Mouse (Mus musculus): ENCODE measurements around the gene Gm13288. TPM values are rescaled to one million over a fixed set of nuclear protein-coding genes. Genes with fewer than 3 reads are reported as not detected.
"Not testable (repeated sequence)": the region's sequence is repeated elsewhere in the genome, so short reads cannot be mapped to it uniquely, and the experiment has no call there.

The Gm13288 gene
- total RNA-seq (2021) = not detected

DNA sequence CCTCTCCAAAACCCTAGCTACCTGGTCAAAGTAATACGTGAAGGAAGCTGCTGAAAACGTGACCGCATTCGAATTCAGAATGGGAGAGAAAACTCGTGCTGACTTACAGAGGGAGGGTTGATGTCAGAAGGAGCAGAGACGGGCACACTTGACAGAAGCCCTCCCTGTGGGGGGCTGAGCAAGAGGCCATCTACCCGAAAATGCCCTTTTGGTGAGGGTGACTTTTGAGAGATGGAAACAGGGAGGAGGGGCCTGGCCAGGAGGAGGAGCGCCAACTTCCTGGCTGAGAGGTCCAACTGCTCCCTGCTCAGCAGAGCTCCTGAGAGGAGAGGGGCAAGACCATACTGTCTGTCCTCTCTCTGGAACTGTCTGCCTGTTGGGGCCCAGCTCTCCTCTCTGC, at the start of gene Gm13288:
Gene Gm13288 (plus strand): TSS at position 301 of the 400 bp plus-strand sequence.
- intact Hi-C loops (cut with DNase I); DNase-seq (ENCODE audit: low spot score in 2 of 2): not testable (repeated sequence)

DNA sequence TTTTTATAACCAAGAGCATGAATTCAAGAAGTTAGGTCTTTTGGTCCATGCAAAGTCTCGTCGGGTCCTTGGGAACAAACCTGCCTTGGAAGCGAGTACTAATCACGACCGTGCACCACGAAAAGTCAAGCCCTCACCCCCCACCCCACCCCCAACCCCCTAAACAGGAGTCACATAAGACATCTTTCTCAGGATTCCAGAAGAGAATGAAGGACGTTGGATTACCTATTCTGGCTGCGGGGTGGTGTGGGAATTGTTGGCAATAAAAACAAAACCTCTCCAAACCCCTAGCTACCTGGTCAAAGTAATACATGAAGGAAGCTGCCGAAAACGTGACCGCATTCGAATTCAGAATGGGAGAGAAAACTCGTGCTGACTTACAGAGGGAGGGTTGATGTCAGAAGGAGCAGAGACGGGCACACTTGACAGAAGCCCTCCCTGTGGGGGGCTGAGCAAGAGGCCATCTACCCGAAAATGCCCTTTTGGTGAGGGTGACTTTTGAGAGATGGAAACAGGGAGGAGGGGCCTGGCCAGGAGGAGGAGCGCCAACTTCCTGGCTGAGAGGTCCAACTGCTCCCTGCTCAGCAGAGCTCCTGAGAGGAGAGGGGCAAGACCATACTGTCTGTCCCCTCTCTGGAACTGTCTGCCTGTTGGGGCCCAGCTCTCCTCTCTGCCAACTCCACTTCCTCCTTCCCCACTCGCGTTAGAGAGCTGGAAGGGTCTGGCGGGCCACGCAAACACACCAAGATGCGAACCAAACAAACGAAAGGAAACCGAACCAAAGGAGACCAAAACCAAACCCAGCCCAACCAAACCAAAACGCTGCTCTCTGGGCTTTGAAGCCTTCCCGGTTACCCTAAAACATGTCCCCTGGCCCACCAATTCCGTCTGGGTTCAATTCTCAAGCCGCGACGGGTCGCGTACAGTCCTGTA, 48.5 kb upstream of the Gm13288 start:
- intact Hi-C loops (cut with DNase I) = not testable (repeated sequence)

DNA sequence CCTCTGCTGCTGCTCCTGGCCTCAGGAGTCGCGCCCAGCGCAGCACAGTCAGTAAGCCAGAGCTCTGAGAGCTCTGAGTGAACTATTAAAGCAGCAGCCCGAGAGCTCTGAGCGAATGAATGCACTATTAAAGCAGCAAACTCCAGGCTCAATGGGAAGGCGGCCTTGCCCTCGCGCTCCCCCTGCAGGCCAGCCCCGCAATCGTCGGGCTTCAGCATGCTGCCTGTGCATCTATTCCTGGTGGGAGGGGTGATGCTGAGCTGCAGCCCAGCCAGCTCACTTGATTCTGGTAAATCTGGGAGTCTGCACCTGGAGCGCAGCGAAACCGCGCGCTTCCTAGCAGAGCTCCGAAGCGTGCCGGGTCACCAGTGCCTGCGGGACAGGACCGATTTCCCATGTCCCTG, 47.7 kb upstream of the Gm13288 start:
- intact Hi-C loops (cut with DNase I) = not testable (repeated sequence)
- peak; percentile 88 to 92 for DNase-seq (ENCODE audit: low spot score in 2 of 2)

More for the DNA sequence above, 48.5 kb upstream of the Gm13288 start:
- not testable (repeated sequence) for DNase-seq (ENCODE audit: low spot score in 2 of 2)

DNA sequence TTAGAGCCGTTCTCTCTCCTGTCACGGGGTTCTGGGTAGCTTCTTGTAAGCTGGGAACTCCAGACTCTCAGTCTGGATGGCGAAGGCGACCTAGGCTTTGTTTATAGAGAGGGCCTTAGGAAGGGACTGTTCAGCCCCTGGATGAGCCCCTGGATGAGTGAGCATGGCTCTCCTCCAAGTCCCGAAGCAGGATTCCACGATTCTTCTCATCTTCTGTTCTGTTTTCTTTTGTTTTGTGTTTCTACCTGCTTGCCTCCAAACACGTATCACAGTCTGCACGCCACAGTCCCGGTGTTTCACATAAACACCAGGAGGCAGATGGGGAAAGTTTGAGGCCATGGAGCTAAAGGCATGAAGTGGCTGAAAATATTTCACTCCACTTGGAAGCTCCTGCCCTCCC, 46.6 kb upstream of the Gm13288 start:
- DNase-seq (ENCODE audit: low spot score in 2 of 2); intact Hi-C loops (cut with DNase I): not testable (repeated sequence)

DNA sequence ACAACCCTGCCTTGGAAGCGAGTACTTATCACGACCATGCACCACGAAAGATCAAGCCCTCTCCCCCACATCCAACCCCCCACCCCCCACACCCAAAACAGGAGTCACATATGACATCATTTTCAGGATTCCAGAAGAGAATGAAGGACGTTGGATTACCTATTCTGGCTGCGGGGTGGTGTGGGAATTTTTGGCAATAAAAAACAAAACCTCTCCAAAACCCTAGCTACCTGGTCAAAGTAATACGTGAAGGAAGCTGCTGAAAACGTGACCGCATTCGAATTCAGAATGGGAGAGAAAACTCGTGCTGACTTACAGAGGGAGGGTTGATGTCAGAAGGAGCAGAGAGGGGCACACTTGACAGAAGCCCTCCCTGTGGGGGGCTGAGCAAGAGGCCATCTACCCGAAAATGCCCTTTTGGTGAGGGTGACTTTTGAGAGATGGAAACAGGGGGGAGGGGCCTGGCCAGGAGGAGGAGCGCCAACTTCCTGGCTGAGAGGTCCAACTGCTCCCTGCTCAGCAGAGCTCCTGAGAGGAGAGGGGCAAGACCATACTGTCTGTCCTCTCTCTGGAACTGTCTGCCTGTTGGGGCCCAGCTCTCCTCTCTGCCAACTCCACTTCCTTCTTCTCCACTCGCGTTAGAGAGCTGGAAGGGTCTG, 45.6 kb upstream of the Gm13288 start, which contains the start of gene Gm13283:
Gene Gm13283 (plus strand): TSS at position 510 of the 659 bp plus-strand sequence.
- DNase-seq (ENCODE audit: low spot score in 2 of 2) = peak in 1 of 2 experiments; percentile 32
- intact Hi-C loops (cut with DNase I) = not testable (repeated sequence)

DNA sequence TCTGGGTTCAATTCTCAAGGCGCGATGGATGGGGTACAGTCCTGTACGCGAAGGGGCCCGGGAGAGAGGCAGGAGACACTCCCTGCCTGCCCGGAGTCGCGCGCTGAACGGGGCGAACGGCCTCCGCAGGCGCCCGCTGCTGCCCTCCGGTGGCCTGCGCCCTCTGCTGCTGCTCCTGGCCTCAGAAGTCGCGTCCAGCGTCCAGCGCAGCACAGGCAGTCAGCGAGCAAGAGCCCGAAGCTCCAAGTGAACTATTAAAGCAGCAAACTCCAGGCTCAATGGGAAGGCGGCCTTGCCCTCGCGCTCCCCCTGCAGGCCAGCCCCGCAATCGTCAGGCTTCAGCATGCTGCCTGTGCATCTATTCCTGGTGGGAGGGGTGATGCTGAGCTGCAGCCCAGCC, 44.9 kb upstream of the Gm13288 start:
- intact Hi-C loops (cut with DNase I) = not testable (repeated sequence)
- peak; percentile 37 to 46 for DNase-seq (ENCODE audit: low spot score in 2 of 2)

DNA sequence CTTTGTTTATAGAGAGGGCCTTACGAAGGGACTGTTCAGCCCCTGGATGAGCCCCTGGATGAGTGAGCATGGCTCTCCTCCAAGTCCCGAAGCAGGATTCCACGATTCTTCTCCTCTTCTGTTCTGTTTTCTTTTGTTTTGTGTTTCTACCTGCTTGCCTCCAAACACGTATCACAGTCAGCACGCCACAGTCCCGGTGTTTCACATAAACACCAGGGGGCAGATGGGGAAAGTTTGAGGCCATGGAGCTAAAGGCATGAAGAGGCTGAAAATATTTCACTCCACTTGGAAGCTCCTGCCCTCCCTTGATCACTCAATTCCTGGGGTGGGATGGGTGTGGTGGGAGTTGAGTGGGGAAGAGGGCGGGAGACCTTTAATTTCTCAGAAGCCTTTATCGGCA, 43.6 kb upstream of the Gm13288 start:
- DNase-seq (ENCODE audit: low spot score in 2 of 2) = peak; percentile 63 to 67
- intact Hi-C loops (cut with DNase I) = not testable (repeated sequence)

DNA sequence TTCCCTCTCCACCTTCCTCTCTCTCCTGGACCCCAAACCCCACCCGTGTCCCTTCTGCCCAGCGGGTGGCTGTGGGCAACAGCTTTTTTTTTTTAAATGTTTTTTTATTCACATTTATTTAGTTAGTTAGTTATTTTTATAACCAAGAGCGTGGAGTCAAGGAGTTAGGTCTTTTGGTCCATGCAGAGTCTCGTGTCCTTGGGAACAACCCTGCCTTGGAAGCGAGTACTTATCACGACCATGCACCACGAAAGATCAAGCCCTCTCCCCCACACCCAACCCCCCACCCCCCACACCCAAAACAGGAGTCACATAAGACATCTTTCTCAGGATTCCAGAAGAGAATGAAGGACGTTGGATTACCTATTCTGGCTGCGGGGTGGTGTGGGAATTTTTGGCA, 43.0 kb upstream of the Gm13288 start:
- DNase-seq (ENCODE audit: low spot score in 2 of 2) = peak in 1 of 2 experiments; percentile 14
- intact Hi-C loops (cut with DNase I) = not testable (repeated sequence)

DNA sequence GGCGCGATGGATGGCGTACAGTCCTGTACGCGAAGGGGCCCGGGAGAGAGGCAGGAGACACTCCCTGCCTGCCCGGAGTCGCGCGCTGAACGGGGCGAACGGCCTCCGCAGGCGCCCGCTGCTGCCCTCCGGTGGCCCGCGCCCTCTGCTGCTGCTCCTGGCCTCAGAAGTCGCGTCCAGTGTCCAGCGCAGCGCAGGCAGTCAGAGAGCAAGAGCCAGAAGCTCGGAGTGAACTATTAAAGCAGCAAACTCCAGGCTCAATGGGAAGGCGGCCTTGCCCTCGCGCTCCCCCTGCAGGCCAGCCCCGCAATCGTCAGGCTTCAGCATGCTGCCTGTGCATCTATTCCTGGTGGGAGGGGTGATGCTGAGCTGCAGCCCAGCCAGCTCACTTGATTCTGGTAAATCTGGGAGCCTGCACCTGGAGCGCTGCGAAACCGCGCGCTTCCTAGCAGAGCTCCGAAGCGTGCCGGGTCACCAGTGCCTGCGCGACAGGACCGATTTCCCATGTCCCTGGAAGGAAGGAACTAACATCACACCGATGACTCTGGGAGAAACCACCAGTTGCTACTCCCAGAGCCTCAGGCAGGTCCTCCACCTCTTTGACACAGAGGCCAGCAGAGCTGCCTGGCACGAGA, 41.8 kb upstream of the Gm13288 start:
- intact Hi-C loops (cut with DNase I) = not testable (repeated sequence)

DNA sequence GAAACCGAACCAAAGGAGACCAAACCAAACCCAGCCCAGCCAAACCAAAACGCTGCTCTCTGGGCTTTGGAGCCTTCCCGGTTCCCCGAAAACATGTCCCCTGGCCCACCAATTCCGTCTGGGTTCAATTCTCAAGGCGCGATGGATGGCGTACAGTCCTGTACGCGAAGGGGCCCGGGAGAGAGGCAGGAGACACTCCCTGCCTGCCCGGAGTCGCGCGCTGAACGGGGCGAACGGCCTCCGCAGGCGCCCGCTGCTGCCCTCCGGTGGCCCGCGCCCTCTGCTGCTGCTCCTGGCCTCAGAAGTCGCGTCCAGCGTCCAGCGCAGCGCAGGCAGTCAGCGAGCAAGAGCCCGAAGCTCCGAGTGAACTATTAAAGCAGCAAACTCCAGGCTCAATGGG, 31.8 kb upstream of the Gm13288 start, which contains the start of gene Gm13290:
Gene Gm13290 (plus strand): TSS at position 301 of the 400 bp plus-strand sequence.
- intact Hi-C loops (cut with DNase I); DNase-seq (ENCODE audit: low spot score in 2 of 2): not testable (repeated sequence)

More for the DNA sequence above, 41.8 kb upstream of the Gm13288 start:
- DNase-seq (ENCODE audit: low spot score in 2 of 2) = peak; percentile 19 to 30

DNA sequence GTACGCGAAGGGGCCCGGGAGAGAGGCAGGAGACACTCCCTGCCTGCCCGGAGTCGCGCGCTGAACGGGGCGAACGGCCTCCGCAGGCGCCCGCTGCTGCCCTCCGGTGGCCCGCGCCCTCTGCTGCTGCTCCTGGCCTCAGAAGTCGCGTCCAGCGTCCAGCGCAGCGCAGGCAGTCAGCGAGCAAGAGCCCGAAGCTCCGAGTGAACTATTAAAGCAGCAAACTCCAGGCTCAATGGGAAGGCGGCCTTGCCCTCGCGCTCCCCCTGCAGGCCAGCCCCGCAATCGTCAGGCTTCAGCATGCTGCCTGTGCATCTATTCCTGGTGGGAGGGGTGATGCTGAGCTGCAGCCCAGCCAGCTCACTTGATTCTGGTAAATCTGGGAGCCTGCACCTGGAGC, 28.7 kb upstream of the Gm13288 start, which contains the start of gene Gm13289:
Gene Gm13289 (plus strand): TSS at position 301 of the 400 bp plus-strand sequence.
- not testable (repeated sequence) for DNase-seq (ENCODE audit: low spot score in 2 of 2)

DNA sequence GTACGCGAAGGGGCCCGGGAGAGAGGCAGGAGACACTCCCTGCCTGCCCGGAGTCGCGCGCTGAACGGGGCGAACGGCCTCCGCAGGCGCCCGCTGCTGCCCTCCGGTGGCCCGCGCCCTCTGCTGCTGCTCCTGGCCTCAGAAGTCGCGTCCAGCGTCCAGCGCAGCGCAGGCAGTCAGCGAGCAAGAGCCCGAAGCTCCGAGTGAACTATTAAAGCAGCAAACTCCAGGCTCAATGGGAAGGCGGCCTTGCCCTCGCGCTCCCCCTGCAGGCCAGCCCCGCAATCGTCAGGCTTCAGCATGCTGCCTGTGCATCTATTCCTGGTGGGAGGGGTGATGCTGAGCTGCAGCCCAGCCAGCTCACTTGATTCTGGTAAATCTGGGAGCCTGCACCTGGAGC, 25.8 kb upstream of the Gm13288 start, which contains the start of gene Gm13272:
Gene Gm13272 (plus strand): TSS at position 301 of the 400 bp plus-strand sequence.
- intact Hi-C loops (cut with DNase I); DNase-seq (ENCODE audit: low spot score in 2 of 2): not testable (repeated sequence)

More for the DNA sequence above, 28.7 kb upstream of the Gm13288 start, which contains the start of gene Gm13289:
- intact Hi-C loops (cut with DNase I) = not testable (repeated sequence)

DNA sequence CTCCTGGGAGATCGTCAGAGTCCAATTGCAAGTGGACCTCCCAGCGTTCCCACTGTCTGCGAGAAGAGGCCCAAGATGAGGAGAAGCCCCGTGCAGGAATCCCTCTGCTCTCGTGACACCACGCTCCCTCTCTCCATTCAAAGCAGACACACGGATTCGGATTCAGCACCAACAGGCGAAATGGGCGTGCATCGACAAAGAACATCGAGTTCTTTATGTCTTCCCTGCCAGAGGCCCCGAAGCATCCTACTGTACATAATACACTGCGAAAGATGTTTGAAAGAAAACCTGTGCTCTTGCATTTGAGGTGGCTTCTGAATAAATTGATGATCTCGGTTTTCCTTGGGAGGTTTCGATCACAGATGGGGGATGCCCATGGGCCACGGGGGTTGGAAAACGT, 25.0 kb upstream of the Gm13288 start:
- DNase-seq (ENCODE audit: low spot score in 2 of 2); intact Hi-C loops (cut with DNase I): not testable (repeated sequence)

DNA sequence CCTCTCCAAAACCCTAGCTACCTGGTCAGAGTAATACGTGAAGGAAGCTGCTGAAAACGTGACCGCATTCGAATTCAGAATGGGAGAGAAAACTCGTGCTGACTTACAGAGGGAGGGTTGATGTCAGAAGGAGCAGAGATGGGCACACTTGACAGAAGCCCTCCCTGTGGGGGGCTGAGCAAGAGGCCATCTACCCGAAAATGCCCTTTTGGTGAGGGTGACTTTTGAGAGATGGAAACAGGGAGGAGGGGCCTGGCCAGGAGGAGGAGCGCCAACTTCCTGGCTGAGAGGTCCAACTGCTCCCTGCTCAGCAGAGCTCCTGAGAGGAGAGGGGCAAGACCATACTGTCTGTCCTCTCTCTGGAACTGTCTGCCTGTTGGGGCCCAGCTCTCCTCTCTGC, 23.5 kb upstream of the Gm13288 start, which contains the start of gene Ifnz:
Gene Ifnz (plus strand): TSS at position 301 of the 400 bp plus-strand sequence.
- intact Hi-C loops (cut with DNase I); DNase-seq (ENCODE audit: low spot score in 2 of 2): not testable (repeated sequence)

DNA sequence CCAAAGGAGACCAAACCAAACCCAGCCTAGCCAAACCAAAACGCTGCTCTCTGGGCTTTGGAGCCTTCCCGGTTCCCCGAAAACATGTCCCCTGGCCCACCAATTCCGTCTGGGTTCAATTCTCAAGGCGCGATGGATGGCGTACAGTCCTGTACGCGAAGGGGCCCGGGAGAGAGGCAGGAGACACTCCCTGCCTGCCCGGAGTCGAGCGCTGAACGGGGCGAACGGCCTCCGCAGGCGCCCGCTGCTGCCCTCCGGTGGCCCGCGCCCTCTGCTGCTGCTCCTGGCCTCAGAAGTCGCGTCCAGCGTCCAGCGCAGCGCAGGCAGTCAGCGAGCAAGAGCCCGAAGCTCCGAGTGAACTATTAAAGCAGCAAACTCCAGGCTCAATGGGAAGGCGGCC, 23.0 kb upstream of the Gm13288 start:
- DNase-seq (ENCODE audit: low spot score in 2 of 2) = not testable (repeated sequence)

DNA sequence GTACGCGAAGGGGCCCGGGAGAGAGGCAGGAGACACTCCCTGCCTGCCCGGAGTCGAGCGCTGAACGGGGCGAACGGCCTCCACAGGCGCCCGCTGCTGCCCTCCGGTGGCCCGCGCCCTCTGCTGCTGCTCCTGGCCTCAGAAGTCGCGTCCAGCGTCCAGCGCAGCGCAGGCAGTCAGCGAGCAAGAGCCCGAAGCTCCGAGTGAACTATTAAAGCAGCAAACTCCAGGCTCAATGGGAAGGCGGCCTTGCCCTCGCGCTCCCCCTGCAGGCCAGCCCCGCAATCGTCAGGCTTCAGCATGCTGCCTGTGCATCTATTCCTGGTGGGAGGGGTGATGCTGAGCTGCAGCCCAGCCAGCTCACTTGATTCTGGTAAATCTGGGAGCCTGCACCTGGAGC, 19.9 kb upstream of the Gm13288 start, which contains the start of gene Gm13276:
Gene Gm13276 (plus strand): TSS at position 301 of the 400 bp plus-strand sequence.
- intact Hi-C loops (cut with DNase I); DNase-seq (ENCODE audit: low spot score in 2 of 2): not testable (repeated sequence)

More for the DNA sequence above, 23.0 kb upstream of the Gm13288 start:
- intact Hi-C loops (cut with DNase I) = not testable (repeated sequence)

DNA sequence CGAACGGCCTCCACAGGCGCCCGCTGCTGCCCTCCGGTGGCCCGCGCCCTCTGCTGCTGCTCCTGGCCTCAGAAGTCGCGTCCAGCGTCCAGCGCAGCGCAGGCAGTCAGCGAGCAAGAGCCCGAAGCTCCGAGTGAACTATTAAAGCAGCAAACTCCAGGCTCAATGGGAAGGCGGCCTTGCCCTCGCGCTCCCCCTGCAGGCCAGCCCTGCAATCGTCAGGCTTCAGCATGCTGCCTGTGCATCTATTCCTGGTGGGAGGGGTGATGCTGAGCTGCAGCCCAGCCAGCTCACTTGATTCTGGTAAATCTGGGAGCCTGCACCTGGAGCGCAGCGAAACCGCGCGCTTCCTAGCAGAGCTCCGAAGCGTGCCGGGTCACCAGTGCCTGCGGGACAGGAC, 16.9 kb upstream of the Gm13288 start, which contains the start of gene Gm13277:
Gene Gm13277 (plus strand): TSS at position 231 of the 400 bp plus-strand sequence.
- intact Hi-C loops (cut with DNase I) = not testable (repeated sequence)
- peak; percentile 56 to 76 for DNase-seq (ENCODE audit: low spot score in 2 of 2)

DNA sequence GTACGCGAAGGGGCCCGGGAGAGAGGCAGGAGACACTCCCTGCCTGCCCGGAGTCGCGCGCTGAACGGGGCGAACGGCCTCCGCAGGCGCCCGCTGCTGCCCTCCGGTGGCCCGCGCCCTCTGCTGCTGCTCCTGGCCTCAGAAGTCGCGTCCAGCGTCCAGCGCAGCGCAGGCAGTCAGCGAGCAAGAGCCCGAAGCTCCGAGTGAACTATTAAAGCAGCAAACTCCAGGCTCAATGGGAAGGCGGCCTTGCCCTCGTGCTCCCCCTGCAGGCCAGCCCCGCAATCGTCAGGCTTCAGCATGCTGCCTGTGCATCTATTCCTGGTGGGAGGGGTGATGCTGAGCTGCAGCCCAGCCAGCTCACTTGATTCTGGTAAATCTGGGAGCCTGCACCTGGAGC, 14.1 kb upstream of the Gm13288 start, which contains the start of gene Gm13278:
Gene Gm13278 (plus strand): TSS at position 301 of the 400 bp plus-strand sequence.
- intact Hi-C loops (cut with DNase I) = not testable (repeated sequence)

More for the DNA sequence above, 14.1 kb upstream of the Gm13288 start, which contains the start of gene Gm13278:
- DNase-seq (ENCODE audit: low spot score in 2 of 2) = not testable (repeated sequence)

Data from left cerebral cortex, postnatal 25 days (tissue).